Mouse (Mus musculus) lung, embryonic 16.5 days (tissue): ENCODE data around the gene Car9. TPM values are rescaled to one million over a fixed set of nuclear protein-coding genes. Genes with fewer than 3 reads are reported as not detected.

Source experiments
- ATAC-seq: fragments of 200-750 bp; cut with Nextera tagmentation; 2 replicates; pipeline ENCODE4 v1.8.0; 2017; ENCODE audit warnings: low read depth, mild to moderate bottlenecking, moderate library complexity
- H3K27ac ChIP-seq: fragments of 300-500 bp; sonication (generic); 2 replicates; pipeline ENCODE4 v1.5.1; 2014; ENCODE audit warnings: mild to moderate bottlenecking, control low read depth, low read length
- H3K27me3 ChIP-seq: fragments of 300-500 bp; sonication (generic); 2 replicates; pipeline ENCODE4 v1.6.1; 2014; ENCODE audit warnings: low read depth, low read length, mixed read lengths; ENCODE audit not compliant: control insufficient read depth, insufficient read depth
- H3K36me3 ChIP-seq: fragments of 300-500 bp; sonication (generic); 2 replicates; pipeline ENCODE4 v1.6.1; 2014; ENCODE audit warnings: low read length; ENCODE audit not compliant: control insufficient read depth, insufficient read depth
- H3K4me1 ChIP-seq: fragments of 300-500 bp; sonication (generic); replicated peaks from 2 replicates; pipeline ENCODE4 v1.6.1; 2014; ENCODE audit warnings: low read length, mixed read lengths; ENCODE audit not compliant: control insufficient read depth, insufficient read depth
- H3K4me2 ChIP-seq: fragments of 300-500 bp; sonication (generic); 2 replicates; pipeline ENCODE4 v1.6.1; 2014; ENCODE audit warnings: low read depth, low read length, control low read depth
- H3K4me3 ChIP-seq: fragments of 300-500 bp; sonication (generic); 2 replicates; pipeline ENCODE4 v1.5.1; 2014; ENCODE audit warnings: mild to moderate bottlenecking, low read length, control low read depth
- H3K9ac ChIP-seq: fragments of 300-500 bp; sonication (generic); 2 replicates; pipeline ENCODE4 v1.6.1; 2014; ENCODE audit warnings: low read length, control low read depth
- H3K9me3 ChIP-seq: fragments of 300-500 bp; sonication (generic); 2 replicates; pipeline ENCODE4 v1.6.1; 2016; ENCODE audit warnings: low read length; ENCODE audit not compliant: control insufficient read depth
- WGBS: fragments of 180-500 bp; shearing (Covaris S2); extraction: QIAGEN DNeasy Blood & Tissue Kit; methylation state at CpG from one replicate; pipeline ENCODE4 v1.1.7; 2014; 5-methylcytosine and 5-hydroxymethylcytosine counted together
- polyA plus RNA-seq: library from polyadenylated mRNA; unstranded; fragments of >200 nt; fragmentation: Nextera tagmentation; extraction: Ambion mirVana; gene quantifications from 2 replicates; pipeline ENCODE4 v1.2.1, GENCODE M21; 2015

Gene Car9
- polyA plus RNA-seq, 1 experiment from 2014 or later, result 6.4 TPM

- H3K27me3 ChIP-seq, result no peaks in the 10 kb centered on the region
- H3K4me2 ChIP-seq, result peak overlapping the region; percentile 67
- WGBS, result 41% methylated on average over 12 of the region's 12 CpGs
- no peak for ATAC-seq
- H3K27ac ChIP-seq, result peak overlapping the region; percentile 90; the same call in 1 of the 2 replicates
- peak overlapping the region; percentile 80 for H3K4me3 ChIP-seq
- H3K9me3 ChIP-seq, result no peaks in the 10 kb centered on the region
- H3K36me3 ChIP-seq, result 0 out of 2 replicates have a peak, but pooled peaks cover 6% of the 10 kb centered on the region
- H3K9ac ChIP-seq, result no peak overlapping the region
- H3K4me1 ChIP-seq, result peaks cover 6% of the 10 kb centered on the region
Measured at GRCm38 (mm10) chr4:43492101-43492820, 14.5 kb upstream of the Car9 start.

- ATAC-seq, result peak; percentile 98
- peak within 1 kb of the TSS; percentile 90 for H3K27ac ChIP-seq
- under 1% methylated on average over 25 of the region's 25 CpGs for WGBS
Measured at GRCm38 (mm10) chr4:43492821-43493185, 14.0 kb upstream of the Car9 start, which contains the start of gene Ccdc107. TSS of gene Ccdc107 (plus strand) at chr4:43492900.

GRCm38 (mm10) chr4:43493186-43493845 lies 13.4 kb upstream of the Car9 start:
- no peaks in the 10 kb centered on the region for H3K27me3 ChIP-seq
- H3K9me3 ChIP-seq, result no peaks in the 10 kb centered on the region
- peaks cover 16% of the 10 kb centered on the region for H3K4me1 ChIP-seq
- WGBS, result under 1% methylated on average over 47 of the region's 47 CpGs
- H3K27ac ChIP-seq, result peak overlapping the region; percentile 90
- peak overlapping the region; percentile 83 for H3K9ac ChIP-seq
- H3K4me2 ChIP-seq, result peak overlapping the region; percentile 67
- H3K4me3 ChIP-seq, result peak overlapping the region; percentile 80
- peak; percentile 91 for ATAC-seq
- H3K36me3 ChIP-seq, result 0 out of 2 replicates have a peak, but pooled peaks cover 6% of the 10 kb centered on the region

More at GRCm38 (mm10) chr4:43492821-43493185, 14.0 kb upstream of the Car9 start, which contains the start of gene Ccdc107:
- H3K9ac ChIP-seq, result peak within 1 kb of the TSS; percentile 83
- H3K4me2 ChIP-seq, result peak within 1 kb of the TSS; percentile 67
- peak within 1 kb of the TSS; percentile 80 for H3K4me3 ChIP-seq
- peaks cover 11% of the 10 kb centered on the region for H3K4me1 ChIP-seq
- H3K36me3 ChIP-seq, result 0 out of 2 replicates have a peak, but pooled peaks cover 6% of the 10 kb centered on the region
- no peaks in the 10 kb centered on the region for H3K27me3 ChIP-seq
- H3K9me3 ChIP-seq, result no peaks in the 10 kb centered on the region

GRCm38 (mm10) chr4:43493846-43494240 lies 12.9 kb upstream of the Car9 start:
- 1% methylated on average over 9 of the region's 9 CpGs for WGBS
- Histone ChIP-seq H3K36me3 (0 out of 2 replicates have a peak, but pooled peaks cover 6% of the 10 kb centered on the region), H3K9ac (peak overlapping the region; percentile 83), H3K27ac (peak overlapping the region; percentile 90), H3K9me3 (no peaks in the 10 kb centered on the region), H3K27me3 (no peaks in the 10 kb centered on the region), H3K4me1 (peaks cover 22% of the 10 kb centered on the region), H3K4me2 (peak overlapping the region; percentile 67), H3K4me3 (peak overlapping the region; percentile 80)
- no peak for ATAC-seq

GRCm38 (mm10) chr4:43496587-43496986 lies 10.2 kb upstream of the Car9 start:
- Histone ChIP-seq H3K27me3 (no peaks in the 10 kb centered on the region), H3K4me2 (no peak overlapping the region), H3K4me3 (no peak overlapping the region), H3K4me1 (peaks cover 28% of the 10 kb centered on the region), H3K9ac (no peak overlapping the region), H3K9me3 (no peaks in the 10 kb centered on the region), H3K36me3 (0 out of 2 replicates have a peak, but pooled peaks cover 6% of the 10 kb centered on the region), H3K27ac (no peak overlapping the region)
- 56% methylated on average over 6 of the region's 6 CpGs for WGBS
- no peak for ATAC-seq

- Histone ChIP-seq H3K36me3 (0 out of 2 replicates have a peak, but pooled peaks cover 6% of the 10 kb centered on the region), H3K27me3 (no peaks in the 10 kb centered on the region), H3K27ac (no peak overlapping the region), H3K9ac (peak overlapping the region; percentile 12; the same call in 1 of the 2 replicates), H3K4me1 (peaks cover 28% of the 10 kb centered on the region), H3K4me3 (no peak overlapping the region), H3K9me3 (no peaks in the 10 kb centered on the region), H3K4me2 (no peak overlapping the region)
- 88% methylated on average over 8 of the region's 8 CpGs for WGBS
- no peak for ATAC-seq
Measured at GRCm38 (mm10) chr4:43497405-43497804, 9.4 kb upstream of the Car9 start.

GRCm38 (mm10) chr4:43497946-43498345 lies 8.8 kb upstream of the Car9 start:
- Histone ChIP-seq H3K27me3 (no peaks in the 10 kb centered on the region), H3K36me3 (0 out of 2 replicates have a peak, but pooled peaks cover 6% of the 10 kb centered on the region), H3K27ac (no peak overlapping the region), H3K4me3 (peak overlapping the region; percentile 68), H3K9ac (peak overlapping the region; percentile 79), H3K4me2 (peak overlapping the region; percentile 80), H3K4me1 (peaks cover 28% of the 10 kb centered on the region), H3K9me3 (no peaks in the 10 kb centered on the region)
- 54% methylated on average over 4 of the region's 4 CpGs for WGBS
- no peak for ATAC-seq

GRCm38 (mm10) chr4:43498983-43499382 lies 7.8 kb upstream of the Car9 start:
- Histone ChIP-seq H3K36me3 (0 out of 2 replicates have a peak, but pooled peaks cover 6% of the 10 kb centered on the region), H3K4me3 (peak overlapping the region; percentile 68), H3K27ac (peak overlapping the region; percentile 42), H3K27me3 (no peaks in the 10 kb centered on the region), H3K4me2 (peak overlapping the region; percentile 80), H3K4me1 (peaks cover 28% of the 10 kb centered on the region), H3K9ac (peak overlapping the region; percentile 79), H3K9me3 (no peaks in the 10 kb centered on the region)
- peak; percentile 67 for ATAC-seq
- 12% methylated on average over 8 of the region's 8 CpGs for WGBS
